Mouse (Mus musculus) adrenal gland, postnatal 36 days (tissue): ENCODE measurements at regions not wholly inside any gene's neighbourhood (a gene's known extent, or its start where the extent isn't known, plus 50 kb on each side); places are given as distances from the start of the nearest gene placed in this dataset.
"Not testable (repeated sequence)": the region's sequence is repeated elsewhere in the genome, so short reads cannot be mapped to it uniquely, and the experiment has no call there.

Experiments used
- DNase-seq, 2 experiments: peaks; one replicate each; pipeline ENCODE4 v3.0.0; 2021; ENCODE audit warnings: mixed read lengths in 1 of 2

- DNase-seq, result no peak
Observed at GRCm38 (mm10) chr3:34709553-34709952, 59.3 kb downstream of the Sox2 start.

- not testable (repeated sequence) for DNase-seq
Observed at GRCm38 (mm10) chr3:34712137-34712536, 61.9 kb downstream of the Sox2 start.

GRCm38 (mm10) chr3:34722506-34722905 lies 72.3 kb downstream of the Sox2 start:
- DNase-seq, result no peak

GRCm38 (mm10) chr3:34726955-34727354 lies 76.8 kb downstream of the Sox2 start:
- DNase-seq, result no peak

GRCm38 (mm10) chr3:34728282-34728681 lies 78.1 kb downstream of the Sox2 start:
- no peak for DNase-seq

- DNase-seq, result no peak
Observed at GRCm38 (mm10) chr3:34734966-34735365, 84.8 kb downstream of the Sox2 start.

GRCm38 (mm10) chr3:34738001-34738400 lies 87.8 kb downstream of the Sox2 start:
- no peak for DNase-seq

GRCm38 (mm10) chr3:34738938-34739337 lies 88.7 kb downstream of the Sox2 start:
- DNase-seq, result peak in 1 of 2 experiments; percentile 7

GRCm38 (mm10) chr3:34739693-34740092 lies 89.5 kb downstream of the Sox2 start:
- DNase-seq, result no peak

GRCm38 (mm10) chr3:34740110-34740509 lies 89.9 kb downstream of the Sox2 start:
- DNase-seq, result no peak

GRCm38 (mm10) chr3:34745181-34745736 lies 95.1 kb downstream of the Sox2 start:
- no peak for DNase-seq

GRCm38 (mm10) chr3:34747499-34748093 lies 97.4 kb downstream of the Sox2 start:
- no peak for DNase-seq

- no peak for DNase-seq
Observed at GRCm38 (mm10) chr3:34749989-34750388, 99.8 kb downstream of the Sox2 start.

GRCm38 (mm10) chr3:34751551-34751950 lies 101.3 kb downstream of the Sox2 start:
- DNase-seq, result no peak

- DNase-seq, result no peak
Observed at GRCm38 (mm10) chr3:34753557-34753956, 103.4 kb downstream of the Sox2 start.

- DNase-seq, result no peak
Observed at GRCm38 (mm10) chr3:34754781-34755180, 104.6 kb downstream of the Sox2 start.

- not testable (repeated sequence) for DNase-seq
Observed at GRCm38 (mm10) chr3:34755282-34755681, 105.1 kb downstream of the Sox2 start.

- no peak for DNase-seq
Observed at GRCm38 (mm10) chr3:34756632-34757031, 106.4 kb downstream of the Sox2 start.

GRCm38 (mm10) chr3:34757130-34757529 lies 106.9 kb downstream of the Sox2 start:
- no peak for DNase-seq

GRCm38 (mm10) chr3:34757813-34758510 lies 107.8 kb downstream of the Sox2 start:
- peak; percentile 58 to 62 for DNase-seq

GRCm38 (mm10) chr3:34759942-34760640 lies 109.9 kb downstream of the Sox2 start:
- DNase-seq, result no peak

- no peak for DNase-seq
Observed at GRCm38 (mm10) chr3:34761162-34761769, 111.1 kb downstream of the Sox2 start.

GRCm38 (mm10) chr3:34761783-34762182 lies 111.6 kb downstream of the Sox2 start:
- DNase-seq, result no peak
